Mouse (Mus musculus): Measurements from ENCODE around the gene Fam20a. TPM values are rescaled to one million over a fixed set of nuclear protein-coding genes. Genes with fewer than 3 reads are reported as not detected.

Gene Fam20a
- polyA plus RNA-seq, 1 experiment = 5.4 TPM

DNA sequence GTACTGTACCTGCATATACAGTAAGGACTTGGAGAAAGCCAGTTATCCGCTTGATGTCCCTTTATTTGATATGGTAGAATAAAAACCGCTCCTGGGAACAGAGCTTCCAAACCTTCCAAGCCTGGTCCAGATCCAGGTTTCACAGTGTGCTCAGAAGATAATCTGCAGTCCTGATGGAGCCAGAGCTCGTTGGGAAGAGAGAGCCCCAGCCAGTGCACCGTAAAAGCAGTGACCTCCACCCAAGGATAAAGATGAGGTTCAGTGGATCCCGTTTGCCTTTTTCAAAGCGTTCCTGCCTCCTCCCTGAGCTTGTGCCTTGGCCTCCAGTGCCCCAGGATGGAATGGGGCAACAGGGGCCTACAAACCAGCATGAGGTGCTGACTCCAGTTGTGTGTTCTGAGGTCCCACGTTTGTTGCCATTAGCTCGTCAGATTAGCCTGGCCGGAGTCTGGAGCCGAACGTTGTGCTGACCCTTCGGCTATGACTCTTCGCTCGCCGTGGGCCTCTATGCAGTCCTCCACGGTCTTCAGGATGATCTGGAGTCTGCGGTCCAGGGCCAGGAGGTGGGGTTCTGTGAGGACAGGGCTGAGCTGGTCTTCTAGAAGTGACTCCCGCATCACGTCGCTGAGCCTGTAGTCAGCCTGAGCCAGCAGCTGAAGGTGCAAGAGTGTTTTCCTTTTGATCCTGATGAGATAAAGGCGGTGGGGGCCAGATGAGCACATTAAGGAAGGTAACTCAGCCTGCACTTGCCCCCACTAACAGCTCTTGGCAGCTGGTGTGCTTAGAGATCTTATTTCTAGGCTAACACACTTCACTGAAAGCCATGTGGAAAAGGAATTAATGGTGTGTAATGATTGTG, 49.0 kb downstream of the Fam20a start:
- Histone ChIP-seq H3K4me3 (ENCODE audit: insufficient read depth, poor library complexity, severe bottlenecking) (no peak overlapping the region), H3K79me2 (ENCODE audit: control insufficient read depth, insufficient read depth) (peaks cover 3% of the 10 kb centered on the region), H3K36me3 (ENCODE audit: control insufficient read depth, insufficient read depth) (peaks cover 25% of the 10 kb centered on the region), H3ac (ENCODE audit: control insufficient read depth, insufficient read length, low read depth) (no peak overlapping the region), H3K79me3 (ENCODE audit: low read depth) (no peaks in the 10 kb centered on the region), H3K27me3 (ENCODE audit: control insufficient read depth, insufficient read depth, insufficient read length) (no peaks in the 10 kb centered on the region)
- TF ChIP-seq CEBPB (IDR thresholded peaks at IDR 0.05; ENCODE audit: low read depth) = no peak
- TF ChIP-seq MAX (IDR thresholded peaks at IDR 0.05) = no peak
- no peak for TF ChIP-seq MYOG (IDR thresholded peaks at IDR 0.05; ENCODE audit: control insufficient read depth, extremely low read depth, insufficient read length)
- no peak for TF ChIP-seq USF1 (IDR thresholded peaks at IDR 0.05; ENCODE audit: low read depth)
- TF ChIP-seq CTCF (IDR thresholded peaks at IDR 0.05; ENCODE audit: control insufficient read depth, insufficient read depth, insufficient read length) = no peak
- TF ChIP-seq MYOD1 (IDR thresholded peaks at IDR 0.05; ENCODE audit: control insufficient read depth, insufficient read length, low read depth) = no peak
- no peak for TF ChIP-seq FOSL1 (IDR thresholded peaks at IDR 0.05; ENCODE audit: insufficient read depth, low read length, poor library complexity, severe bottlenecking)

DNA sequence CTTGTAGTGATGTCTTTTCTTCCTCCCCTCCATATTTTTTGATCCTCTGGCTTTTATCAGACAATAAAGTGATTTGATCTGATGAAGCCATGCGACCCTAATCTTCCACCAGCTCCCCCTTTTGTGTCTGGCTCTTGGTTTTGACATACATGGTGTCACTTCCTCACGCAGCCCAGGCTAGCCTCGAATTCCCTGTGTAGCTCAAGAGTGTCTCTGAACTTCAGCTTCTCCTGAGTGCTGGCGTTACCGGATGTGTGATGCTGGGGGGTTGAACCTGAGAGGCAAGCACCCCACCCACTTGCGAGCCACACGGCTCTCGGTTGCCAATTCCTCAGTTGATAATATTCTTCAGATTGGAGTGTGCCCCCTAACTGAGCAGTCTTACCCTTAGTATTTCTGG, 49.7 kb downstream of the Fam20a start:
- H3K79me2 ChIP-seq (ENCODE audit: control insufficient read depth, insufficient read depth) = peaks cover 4% of the 10 kb centered on the region
- no peaks in the 10 kb centered on the region for H3K79me3 ChIP-seq (ENCODE audit: low read depth)
- H3ac ChIP-seq (ENCODE audit: control insufficient read depth, insufficient read length, low read depth) = no peak overlapping the region
- no peak for TF ChIP-seq USF1 (IDR thresholded peaks at IDR 0.05; ENCODE audit: low read depth)
- TF ChIP-seq CEBPB (IDR thresholded peaks at IDR 0.05; ENCODE audit: low read depth) = no peak
- TF ChIP-seq FOSL1 (IDR thresholded peaks at IDR 0.05; ENCODE audit: insufficient read depth, low read length, poor library complexity, severe bottlenecking) = no peak
- no peak for TF ChIP-seq MAX (IDR thresholded peaks at IDR 0.05)
- no peak for TF ChIP-seq CTCF (IDR thresholded peaks at IDR 0.05; ENCODE audit: control insufficient read depth, insufficient read depth, insufficient read length)
- TF ChIP-seq MYOD1 (IDR thresholded peaks at IDR 0.05; ENCODE audit: control insufficient read depth, insufficient read length, low read depth) = no peak
- TF ChIP-seq MYOG (IDR thresholded peaks at IDR 0.05; ENCODE audit: control insufficient read depth, extremely low read depth, insufficient read length) = no peak
- H3K27me3 ChIP-seq (ENCODE audit: control insufficient read depth, insufficient read depth, insufficient read length) = no peaks in the 10 kb centered on the region
- no peak overlapping the region for H3K4me3 ChIP-seq (ENCODE audit: insufficient read depth, poor library complexity, severe bottlenecking)
- peaks cover 32% of the 10 kb centered on the region for H3K36me3 ChIP-seq (ENCODE audit: control insufficient read depth, insufficient read depth)

DNA sequence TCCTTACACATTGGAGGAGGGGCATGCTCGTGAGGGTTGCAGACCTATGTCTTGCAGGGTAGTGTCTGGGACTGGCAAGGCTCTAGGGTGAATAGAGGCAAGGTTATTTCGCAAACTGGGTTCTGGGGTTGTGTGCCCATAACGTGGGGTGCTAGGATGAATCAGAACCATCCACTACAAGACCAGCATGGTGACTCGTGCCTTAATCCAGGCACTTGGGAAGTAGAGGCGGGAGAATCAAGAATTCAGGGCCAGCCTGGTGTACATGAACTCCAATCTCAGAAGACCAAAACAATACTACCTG, 50.1 kb downstream of the Fam20a start:
- no peaks in the 10 kb centered on the region for H3K79me3 ChIP-seq (ENCODE audit: low read depth)
- no peak overlapping the region for H3ac ChIP-seq (ENCODE audit: control insufficient read depth, insufficient read length, low read depth)
- peak; percentile 60 for TF ChIP-seq MAX (IDR thresholded peaks at IDR 0.05)
- peak; percentile 83 for TF ChIP-seq CEBPB (IDR thresholded peaks at IDR 0.05; ENCODE audit: low read depth)
- no peak for TF ChIP-seq FOSL1 (IDR thresholded peaks at IDR 0.05; ENCODE audit: insufficient read depth, low read length, poor library complexity, severe bottlenecking)
- no peak for TF ChIP-seq USF1 (IDR thresholded peaks at IDR 0.05; ENCODE audit: low read depth)
- no peak for TF ChIP-seq MYOD1 (IDR thresholded peaks at IDR 0.05; ENCODE audit: control insufficient read depth, insufficient read length, low read depth)
- TF ChIP-seq MYOG (IDR thresholded peaks at IDR 0.05; ENCODE audit: control insufficient read depth, extremely low read depth, insufficient read length) = no peak
- TF ChIP-seq CTCF (IDR thresholded peaks at IDR 0.05; ENCODE audit: control insufficient read depth, insufficient read depth, insufficient read length) = no peak
- peaks cover 4% of the 10 kb centered on the region for H3K79me2 ChIP-seq (ENCODE audit: control insufficient read depth, insufficient read depth)
- H3K27me3 ChIP-seq (ENCODE audit: control insufficient read depth, insufficient read depth, insufficient read length) = no peaks in the 10 kb centered on the region
- no peak overlapping the region for H3K4me3 ChIP-seq (ENCODE audit: insufficient read depth, poor library complexity, severe bottlenecking)
- peaks cover 36% of the 10 kb centered on the region for H3K36me3 ChIP-seq (ENCODE audit: control insufficient read depth, insufficient read depth)

DNA sequence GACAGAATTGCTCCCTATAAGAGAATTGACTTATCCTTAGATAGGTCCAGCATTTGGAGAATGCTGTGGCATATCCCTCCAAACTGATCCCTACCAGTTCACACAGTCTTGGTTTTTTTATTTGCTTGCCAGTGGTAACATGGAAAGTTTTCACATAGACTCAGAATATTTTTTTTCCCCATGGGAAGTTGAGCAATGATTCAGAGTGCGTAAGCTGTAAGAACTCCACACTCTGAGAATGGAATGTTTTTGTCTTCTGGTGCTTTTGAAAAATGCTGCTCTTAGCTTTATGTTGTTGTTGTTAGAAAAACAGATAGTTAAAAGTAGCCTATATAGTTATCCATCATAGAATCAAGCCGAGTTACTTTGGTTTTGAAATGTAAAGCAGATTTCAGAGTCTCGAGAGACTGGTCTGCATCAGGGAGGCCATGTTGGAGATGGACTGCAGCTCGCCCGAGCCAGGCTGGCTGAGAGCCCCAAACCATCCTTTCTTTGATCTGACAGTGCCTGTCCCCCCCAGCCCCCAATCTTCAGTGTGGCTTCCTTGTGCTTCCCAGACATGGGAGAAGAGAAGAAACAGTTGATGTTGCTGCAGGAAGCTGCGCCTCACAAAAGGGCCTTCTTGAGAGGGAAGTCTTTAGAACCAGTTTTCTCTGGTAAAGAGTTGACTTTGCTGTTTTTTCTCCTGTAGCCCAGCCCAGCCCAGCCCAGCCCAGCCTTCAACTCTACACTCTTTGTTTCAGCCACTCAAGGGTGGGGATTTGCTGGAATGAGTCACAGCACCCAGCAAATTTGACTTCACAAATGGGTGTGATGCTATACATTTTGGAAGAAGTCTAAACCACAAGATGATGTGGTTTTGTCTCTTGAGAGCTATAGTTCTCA, 50.7 kb downstream of the Fam20a start:
- peak overlapping the region; percentile 63 for H3ac ChIP-seq (ENCODE audit: control insufficient read depth, insufficient read length, low read depth)
- peaks cover 42% of the 10 kb centered on the region for H3K36me3 ChIP-seq (ENCODE audit: control insufficient read depth, insufficient read depth)
- H3K27me3 ChIP-seq (ENCODE audit: control insufficient read depth, insufficient read depth, insufficient read length) = no peaks in the 10 kb centered on the region
- peaks cover 4% of the 10 kb centered on the region for H3K79me2 ChIP-seq (ENCODE audit: control insufficient read depth, insufficient read depth)
- no peak for TF ChIP-seq MYOG (IDR thresholded peaks at IDR 0.05; ENCODE audit: control insufficient read depth, extremely low read depth, insufficient read length)
- no peak for TF ChIP-seq CTCF (IDR thresholded peaks at IDR 0.05; ENCODE audit: control insufficient read depth, insufficient read depth, insufficient read length)
- peak; percentile 23 for TF ChIP-seq MYOD1 (IDR thresholded peaks at IDR 0.05; ENCODE audit: control insufficient read depth, insufficient read length, low read depth)
- TF ChIP-seq CEBPB (IDR thresholded peaks at IDR 0.05; ENCODE audit: low read depth) = peak; percentile 92
- TF ChIP-seq FOSL1 (IDR thresholded peaks at IDR 0.05; ENCODE audit: insufficient read depth, low read length, poor library complexity, severe bottlenecking) = peak; percentile 56
- no peak for TF ChIP-seq USF1 (IDR thresholded peaks at IDR 0.05; ENCODE audit: low read depth)
- TF ChIP-seq MAX (IDR thresholded peaks at IDR 0.05) = no peak
- no peaks in the 10 kb centered on the region for H3K79me3 ChIP-seq (ENCODE audit: low read depth)
- no peak overlapping the region for H3K4me3 ChIP-seq (ENCODE audit: insufficient read depth, poor library complexity, severe bottlenecking)

DNA sequence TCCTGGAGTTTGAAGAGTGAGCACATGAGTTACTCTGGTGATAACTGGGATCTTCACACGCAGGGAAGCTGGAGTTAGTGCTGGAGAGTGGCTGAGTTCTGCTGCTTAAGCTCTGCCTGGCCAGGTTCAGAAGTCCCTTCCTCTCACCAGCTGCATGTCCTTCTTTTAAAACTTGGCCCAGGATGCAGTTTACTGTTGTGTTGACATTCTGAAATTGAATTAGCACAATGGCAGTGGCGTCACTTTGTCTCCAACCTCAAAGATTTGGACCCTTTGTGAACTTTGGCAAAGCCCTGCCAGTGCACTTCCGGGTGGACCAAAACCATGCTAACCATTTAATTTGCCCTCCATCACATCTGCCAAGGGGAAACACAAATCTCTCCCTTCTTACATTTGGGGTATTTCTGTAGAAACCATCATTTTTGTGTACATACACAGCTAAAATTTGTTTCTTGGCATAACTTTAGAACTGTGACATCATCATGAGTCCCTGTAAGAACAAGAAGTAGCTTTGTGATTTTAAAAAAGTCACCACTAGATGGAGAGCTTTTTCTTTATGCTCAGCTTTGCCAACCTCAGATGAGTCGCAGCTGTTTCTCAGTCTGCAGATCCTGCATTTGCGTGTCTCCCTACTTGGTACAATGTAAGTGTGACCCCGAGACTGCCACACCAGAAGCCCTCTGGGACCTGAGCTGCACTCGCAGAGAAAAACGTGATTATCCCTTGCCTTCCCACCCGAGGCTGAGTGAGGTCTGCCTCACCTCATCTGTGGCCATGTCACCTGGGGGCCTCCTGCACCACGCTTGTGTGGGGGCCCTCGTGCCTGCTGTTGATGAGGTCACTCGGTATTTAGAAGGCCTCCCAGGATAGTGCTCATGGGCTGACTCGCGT, 51.8 kb downstream of the Fam20a start:
- Histone ChIP-seq H3K27me3 (ENCODE audit: control insufficient read depth, insufficient read depth, insufficient read length) (no peaks in the 10 kb centered on the region), H3K36me3 (ENCODE audit: control insufficient read depth, insufficient read depth) (peaks cover 53% of the 10 kb centered on the region), H3ac (ENCODE audit: control insufficient read depth, insufficient read length, low read depth) (peak overlapping the region; percentile 36), H3K79me3 (ENCODE audit: low read depth) (no peaks in the 10 kb centered on the region), H3K4me3 (ENCODE audit: insufficient read depth, poor library complexity, severe bottlenecking) (no peak overlapping the region), H3K79me2 (ENCODE audit: control insufficient read depth, insufficient read depth) (peaks cover 7% of the 10 kb centered on the region)
- no peak for TF ChIP-seq FOSL1 (IDR thresholded peaks at IDR 0.05; ENCODE audit: insufficient read depth, low read length, poor library complexity, severe bottlenecking)
- peak; percentile 39 for TF ChIP-seq MAX (IDR thresholded peaks at IDR 0.05)
- TF ChIP-seq USF1 (IDR thresholded peaks at IDR 0.05; ENCODE audit: low read depth) = no peak
- no peak for TF ChIP-seq CTCF (IDR thresholded peaks at IDR 0.05; ENCODE audit: control insufficient read depth, insufficient read depth, insufficient read length)
- TF ChIP-seq MYOD1 (IDR thresholded peaks at IDR 0.05; ENCODE audit: control insufficient read depth, insufficient read length, low read depth) = peak; percentile 69
- no peak for TF ChIP-seq MYOG (IDR thresholded peaks at IDR 0.05; ENCODE audit: control insufficient read depth, extremely low read depth, insufficient read length)
- TF ChIP-seq CEBPB (IDR thresholded peaks at IDR 0.05; ENCODE audit: low read depth) = no peak

Data from C2C12 (cell line).